Comparison of ENCODE assay signal across 11 mouse cellular contexts in genomic region chr5:144183647-144184335, GRCm38 (mm10). TPM values are rescaled to one million over a fixed set of nuclear protein-coding genes. Genes with fewer than 3 reads are reported as not detected.
DNase-seq lines count a peak whose midpoint lies in the region; ATAC-seq and TF ChIP-seq lines count a peak whose summit lies in the region.
"Had no signal": no experiment of that assay in that cellular context is flagged by ENCODE, and none has a peak within 500 bp of the region (broad histone marks: within the 10 kb centered on the region; RNA-seq: fewer than 3 reads in every experiment).

No protein-coding gene starts in this region.

- H3K4me1 ChIP-seq in heart, embryonic 11.5 days (ENCODE audit: control insufficient read depth, insufficient read depth, low read length) = peaks cover 12% of the 10 kb centered on the region
- peaks cover 5% of the 10 kb centered on the region for H3K4me1 ChIP-seq in lung, adult 2 months (ENCODE audit: control insufficient read depth, insufficient read depth, low read length)
- peaks cover 21% of the 10 kb centered on the region for H3K4me1 ChIP-seq in spleen, adult 2 months (ENCODE audit: control insufficient read depth, insufficient read depth, insufficient read length)

- WGBS in heart, embryonic 11.5 days (ENCODE audit: insufficient replicate concordance) = 79% methylated on average over 7 of the region's 7 CpGs
- WGBS in lung, adult 2 months = 51% methylated on average over 7 of the region's 7 CpGs
- WGBS in spleen, adult 2 months = 24% methylated on average over 7 of the region's 7 CpGs

- no peak overlapping the region for H3K27ac ChIP-seq in heart, embryonic 11.5 days (ENCODE audit: low read depth, low read length)
- H3K27ac ChIP-seq in spleen, adult 2 months (ENCODE audit: insufficient read depth, low read length) = peak overlapping the region; percentile 70
- H3K27ac ChIP-seq: hindbrain, embryonic 13.5 days; liver, embryonic 13.5 days had no signal

- peaks cover 5% of the 10 kb centered on the region for H3K36me3 ChIP-seq in heart, embryonic 11.5 days (ENCODE audit: control insufficient read depth, insufficient read depth, low read length)
- peaks cover 9% of the 10 kb centered on the region for H3K36me3 ChIP-seq in spleen, adult 2 months (ENCODE audit: control insufficient read depth, insufficient read depth, low read length)

- H3K9ac ChIP-seq in heart, embryonic 11.5 days (ENCODE audit: low read depth, low read length) = no peak overlapping the region
- H3K9ac ChIP-seq: hindbrain, embryonic 13.5 days; liver, embryonic 13.5 days had no signal

- DNase-seq in heart, adult 8-10 months (ENCODE audit: low spot score) = no peak
- DNase-seq in MN1 (ENCODE audit: low spot score) = peak; percentile 63
- peak; percentile 80 for DNase-seq in lung, adult 2 months
- peak in 1 of 2 experiments; percentile 75 for DNase-seq in spleen, adult 2 months (ENCODE audit: low read depth in 1 of 2, low spot score in 2 of 2)
- no peak for DNase-seq in right cerebral cortex, adult 2 months (ENCODE audit: low spot score in 2 of 2)
- DNase-seq in urinary bladder, postnatal 4 days (ENCODE audit: low spot score in 2 of 2) = no peak
- no peak for DNase-seq in adrenal gland, postnatal 25 days
- DNase-seq: layer of hippocampus, postnatal 36 days; liver, embryonic 13.5 days had no signal

- H3K4me2 ChIP-seq in heart, embryonic 11.5 days = no peak overlapping the region
- H3K4me2 ChIP-seq: hindbrain, embryonic 13.5 days had no signal

- TF ChIP-seq CTCF in lung, adult 2 months (IDR thresholded peaks at IDR 0.05; ENCODE audit: insufficient read depth, low read length) = no peak
- no peak for TF ChIP-seq CTCF in spleen, adult 2 months (IDR thresholded peaks at IDR 0.05; ENCODE audit: extremely low read depth, insufficient read depth, insufficient read length, insufficient replicate concordance)

- no peak overlapping the region for H3K4me3 ChIP-seq in heart, embryonic 11.5 days (ENCODE audit: low read depth, low read length)
- no peak overlapping the region for H3K4me3 ChIP-seq in lung, adult 2 months (replicated peaks; ENCODE audit: extremely low read depth, low read depth, low read length)
- no peak overlapping the region for H3K4me3 ChIP-seq in spleen, adult 2 months (ENCODE audit: extremely low read depth, insufficient read depth, insufficient read length)
- H3K4me3 ChIP-seq: hindbrain, embryonic 13.5 days; liver, embryonic 13.5 days had no signal

- H3K9me3 ChIP-seq in heart, embryonic 11.5 days (replicated peaks; ENCODE audit: control insufficient read depth, low read length) = no peaks in the 10 kb centered on the region
- H3K9me3 ChIP-seq: hindbrain, embryonic 13.5 days; liver, embryonic 13.5 days had no signal

- H3K27me3 ChIP-seq in heart, embryonic 11.5 days (ENCODE audit: control insufficient read depth, insufficient read depth, low read length) = no peaks in the 10 kb centered on the region
- H3K27me3 ChIP-seq in spleen, adult 2 months (ENCODE audit: control insufficient read depth, insufficient read depth, low read length) = no peaks in the 10 kb centered on the region
- H3K27me3 ChIP-seq: hindbrain, embryonic 13.5 days; liver, embryonic 13.5 days had no signal

- peak; percentile 16; the same call in 1 of the 2 replicates for ATAC-seq in heart, embryonic 11.5 days (replicated peaks; ENCODE audit: insufficient number of reproducible peaks, low FRiP score, low TSS enrichment)

- TF ChIP-seq POLR2A in lung, adult 2 months (IDR thresholded peaks at IDR 0.05; ENCODE audit: borderline replicate concordance, extremely low read depth, low read depth, low read length) = no peak
- no peak for TF ChIP-seq POLR2A in spleen, adult 2 months (IDR thresholded peaks at IDR 0.05; ENCODE audit: low read depth, low read length)

RNA-seq across cellular contexts. Expression of gene Bhlha15, which starts 6.3 kb away (rescaled TPM):
- 0.63 and 0.79 TPM in 2 replicates for polyA plus RNA-seq in heart, embryonic 11.5 days (2014; fragmentation: Nextera tagmentation; extraction: Ambion mirVana)
- total RNA-seq in heart, adult 8-10 months (2022) = under 1 TPM in 1 of 4 experiments, not detected in 3; 0.13 TPM
- 1.1 and 1.6 TPM in 2 replicates for polyA plus RNA-seq in lung, adult 2 months (2012; rRNA removed)
- 6.1 and 7.6 TPM in 2 replicates for polyA plus RNA-seq in spleen, adult 2 months (2012; rRNA removed)
- 0.61 and 0.62 TPM in 2 replicates for total RNA-seq in adrenal gland, postnatal 25 days (2021)

RNA-seq across cellular contexts. Expression of gene Tecpr1, which starts 39.6 kb away (rescaled TPM):
- polyA plus RNA-seq in heart, embryonic 11.5 days (2014; fragmentation: Nextera tagmentation; extraction: Ambion mirVana) = 12.1 and 13.2 TPM in 2 replicates
- total RNA-seq in heart, adult 8-10 months (2022) = 10 to 100 TPM; 25.2 to 33.4 (median 28.5) TPM
- 107 and 117 TPM in 2 replicates for polyA plus RNA-seq in lung, adult 2 months (2012; rRNA removed)
- polyA plus RNA-seq in spleen, adult 2 months (2012; rRNA removed) = 71.1 and 73.9 TPM in 2 replicates
- total RNA-seq in adrenal gland, postnatal 25 days (2021) = 101 and 107 TPM in 2 replicates

Comparison
In these comparisons a context has a peak if more than half of its experiments do, and no peak if none do; other contexts are left out.
1. DNase-seq: peak in MN1 (single experiment) and lung, adult 2 months (single experiment); none in heart, adult 8-10 months (single experiment), right cerebral cortex, adult 2 months (0 of 2), urinary bladder, postnatal 4 days (0 of 2) and adrenal gland, postnatal 25 days (single experiment).